Mouse (Mus musculus): ENCODE results near the gene Brox.
A peak's percentile ranks its signal among the peaks of the same experiment; 100 is the strongest.

Brox gene

DNA sequence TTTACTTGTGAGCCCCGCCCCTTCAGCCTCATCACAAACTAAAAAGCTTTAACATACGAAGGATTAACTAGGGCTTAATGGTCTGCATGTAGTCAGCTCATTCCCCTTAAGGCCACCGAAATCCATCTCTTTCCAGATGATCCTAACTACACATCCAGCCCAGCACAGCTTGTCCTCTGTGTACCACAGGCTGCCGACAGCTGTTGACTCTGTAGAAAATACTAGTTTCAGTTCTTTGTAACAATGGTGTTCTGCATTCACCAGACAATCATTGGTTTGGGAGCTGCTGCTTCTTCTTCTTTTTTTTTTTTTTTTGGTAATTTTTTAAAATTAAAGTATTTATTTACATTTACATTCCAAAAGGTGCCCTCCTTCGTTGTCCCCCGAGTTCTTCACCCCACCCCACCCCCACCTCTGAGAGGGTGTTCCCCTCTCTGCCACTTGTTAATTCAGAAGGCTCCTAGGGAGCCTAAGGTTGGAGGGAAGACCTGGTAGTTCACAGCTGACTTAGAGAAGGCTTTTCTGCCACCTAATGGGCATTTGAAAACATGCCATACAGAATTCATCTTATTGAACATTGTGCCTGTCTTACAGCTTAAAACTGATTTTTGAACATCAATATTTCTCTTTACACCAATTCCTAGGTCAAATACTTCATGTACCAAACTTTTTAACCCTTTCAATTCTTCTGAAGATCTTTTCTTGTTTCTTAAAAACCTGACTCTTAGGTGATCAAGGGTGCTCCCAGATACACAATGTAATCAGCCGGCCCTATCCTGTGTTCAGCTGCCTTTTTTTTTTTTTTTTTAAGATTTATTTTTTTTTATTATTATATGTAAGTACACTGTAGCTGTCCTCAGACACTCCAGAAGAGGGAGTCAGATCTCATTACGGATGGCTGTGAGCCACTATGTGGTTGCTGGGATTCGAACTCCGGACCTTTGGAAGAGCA lies 23.9 kb downstream of the Brox start:
- DNase-seq (ENCODE audit: low read depth, low spot score): peak; percentile 46

DNA sequence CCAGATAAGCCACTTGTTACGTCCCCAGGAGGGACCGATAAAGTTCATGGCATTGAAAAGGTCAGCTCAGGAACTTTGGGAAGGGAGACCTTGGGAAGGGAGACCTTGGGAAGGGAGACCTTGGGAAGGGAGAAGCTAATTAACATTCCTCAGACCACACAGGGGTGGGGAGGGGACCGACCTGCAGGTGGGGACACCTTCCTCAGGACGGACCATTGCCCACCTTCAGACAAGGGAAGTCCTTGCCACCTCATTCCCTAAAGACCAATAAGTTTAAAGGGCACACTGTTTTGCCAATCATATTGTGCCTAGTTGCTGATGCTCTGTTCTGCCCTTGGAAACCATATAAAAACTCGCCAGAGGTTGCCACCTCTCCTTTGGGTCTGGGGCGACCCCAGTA lies 29.4 kb downstream of the Brox start:
- no peak for DNase-seq (ENCODE audit: low read depth, low spot score)

DNA sequence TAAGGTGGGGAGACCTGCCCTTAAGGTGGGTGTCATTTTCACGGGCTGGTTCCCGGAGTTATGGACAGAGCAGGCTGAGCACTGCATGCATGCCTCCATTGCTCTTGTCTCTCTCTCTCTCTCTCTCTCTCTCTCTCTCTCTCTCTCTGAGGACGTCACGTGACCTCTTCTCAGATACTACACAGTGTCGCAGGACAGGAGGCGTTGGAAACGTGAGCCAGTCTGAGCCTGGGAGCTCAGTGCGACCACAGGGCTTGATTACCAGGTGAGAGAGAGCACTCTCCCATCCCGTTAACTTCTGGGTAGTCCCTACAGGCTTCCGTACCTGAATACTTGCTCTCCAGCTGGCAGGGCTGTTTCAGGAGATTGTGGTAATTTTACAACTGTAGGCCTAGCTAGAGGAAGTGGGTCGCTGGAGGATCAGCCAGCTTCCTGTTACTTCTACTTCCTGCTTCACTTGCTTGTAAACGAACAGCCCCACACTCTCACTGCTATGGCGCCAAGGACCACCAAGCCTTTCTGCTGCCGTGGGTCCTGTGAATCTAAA lies 31.1 kb downstream of the Brox start:
- no peak for DNase-seq (ENCODE audit: low read depth, low spot score)

DNA sequence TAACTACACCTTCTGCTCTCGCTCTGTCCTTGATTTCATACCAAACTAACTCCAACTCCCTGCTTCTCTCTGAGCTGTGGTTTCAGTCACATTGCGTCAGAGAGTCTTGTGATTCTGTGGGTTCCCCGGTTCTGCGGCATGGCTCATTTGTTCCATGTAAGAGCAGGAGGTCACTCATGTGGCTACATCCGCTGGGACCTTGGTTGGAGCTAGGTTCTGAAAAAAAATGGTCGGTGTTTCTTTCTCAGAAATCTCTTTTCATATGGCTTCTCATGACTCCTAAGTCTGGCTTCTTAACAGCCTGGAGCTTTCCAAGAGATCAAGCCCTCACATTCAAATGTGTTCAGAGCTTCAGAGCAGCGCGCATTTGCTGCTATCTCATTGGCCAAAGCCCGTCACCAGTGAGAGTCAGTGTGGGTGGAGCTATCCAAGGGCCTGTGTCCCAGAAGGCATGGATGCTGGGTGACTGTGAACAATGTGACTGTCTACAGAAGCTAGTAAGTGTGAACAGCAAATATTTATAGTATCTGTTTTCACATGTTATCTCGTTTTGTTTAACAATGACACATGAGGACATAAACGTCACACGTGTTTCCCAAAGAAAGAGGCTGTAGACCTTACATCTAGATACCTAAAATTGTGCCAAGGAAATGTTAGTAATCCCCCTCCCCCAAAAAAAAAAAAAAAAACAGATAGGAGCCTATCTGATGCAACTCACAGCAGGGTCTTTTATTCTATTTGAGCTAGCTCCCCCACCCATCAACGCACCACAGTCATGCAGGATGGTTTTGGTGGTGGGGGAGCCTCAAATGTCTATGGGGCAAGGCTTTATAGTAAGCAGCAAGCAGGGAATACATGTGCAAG lies 32.7 kb downstream of the Brox start:
- DNase-seq (ENCODE audit: low read depth, low spot score): peak; percentile 76

DNA sequence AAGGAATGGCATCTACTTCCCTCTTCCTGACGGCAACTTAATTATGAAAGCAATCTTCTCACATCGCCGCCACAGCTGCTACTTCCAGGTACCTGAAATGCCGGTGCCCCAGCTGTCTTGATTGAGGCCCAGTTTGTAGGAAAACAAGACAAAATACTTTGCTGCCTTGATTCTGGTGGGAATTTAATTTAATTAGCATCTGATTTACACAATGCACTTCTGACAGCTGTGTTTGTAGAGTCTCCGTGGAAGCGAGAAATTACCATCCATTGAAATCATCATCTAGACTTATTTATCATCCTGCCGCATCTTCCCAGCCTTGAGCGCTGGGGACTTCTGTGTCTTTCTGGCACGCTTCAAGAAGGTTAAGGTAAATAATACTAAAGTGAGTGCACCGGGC lies 44.5 kb downstream of the Brox start:
- no peak for DNase-seq (ENCODE audit: low read depth, low spot score)

DNA sequence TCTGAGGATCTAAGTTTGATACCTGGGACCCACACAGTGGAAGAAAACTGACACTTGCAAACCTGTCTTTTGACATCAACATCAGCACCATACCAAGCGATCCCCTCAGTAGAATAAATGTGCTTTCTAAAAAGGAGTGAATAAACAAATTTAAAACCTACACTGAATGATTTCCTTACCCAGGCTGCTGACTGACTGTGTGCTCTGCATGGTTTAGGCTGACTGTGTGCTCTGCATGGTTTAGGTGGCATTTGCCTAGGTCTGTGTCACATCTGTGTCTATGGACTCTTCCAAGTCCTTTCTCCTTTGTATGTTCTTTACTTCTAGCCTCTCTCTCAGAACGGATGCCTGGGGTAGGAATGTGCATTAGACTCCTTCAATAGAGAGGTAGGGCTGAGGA lies 45.3 kb downstream of the Brox start:
- no peak for DNase-seq (ENCODE audit: low read depth, low spot score)

DNA sequence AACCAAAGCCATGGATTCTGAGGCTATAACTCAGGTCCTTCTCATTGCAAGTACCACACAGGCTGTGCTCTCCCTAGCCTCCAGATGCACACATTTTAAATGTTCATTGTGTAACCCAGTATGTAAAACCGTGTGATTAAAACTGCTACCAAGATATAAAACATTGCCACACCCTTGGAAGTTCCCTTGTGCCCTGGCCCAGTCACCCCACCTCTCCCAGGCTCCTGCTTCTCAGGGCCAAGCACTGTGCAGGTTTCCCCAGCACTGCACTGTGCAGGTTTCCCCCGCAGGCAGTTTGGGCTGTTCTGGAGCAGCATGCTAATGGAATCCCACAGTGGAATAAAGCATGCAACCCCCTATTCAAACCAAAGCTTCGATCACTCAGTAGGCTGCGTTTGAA lies 46.5 kb downstream of the Brox start:
- no peak for DNase-seq (ENCODE audit: low read depth, low spot score)

DNA sequence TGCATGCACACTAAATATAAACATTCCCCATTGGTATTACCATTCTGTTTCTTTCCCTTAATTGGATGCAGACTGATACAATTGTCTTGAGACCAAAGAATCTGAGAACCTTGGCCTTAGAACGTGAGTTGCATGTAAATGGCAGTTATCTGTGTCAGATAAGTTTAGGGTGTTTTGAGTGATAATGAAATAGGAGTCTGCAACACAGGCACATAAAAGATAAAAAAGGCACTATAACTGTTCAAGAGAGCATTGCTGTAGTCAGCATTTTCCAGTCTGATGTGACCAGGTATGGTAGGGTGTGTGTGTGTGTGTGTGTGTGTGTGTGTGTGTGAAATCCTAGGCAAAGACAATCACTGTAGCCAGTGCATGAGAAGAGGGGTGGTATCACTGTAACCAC lies 48.9 kb downstream of the Brox start:
- no peak for DNase-seq (ENCODE audit: low read depth, low spot score)

DNA sequence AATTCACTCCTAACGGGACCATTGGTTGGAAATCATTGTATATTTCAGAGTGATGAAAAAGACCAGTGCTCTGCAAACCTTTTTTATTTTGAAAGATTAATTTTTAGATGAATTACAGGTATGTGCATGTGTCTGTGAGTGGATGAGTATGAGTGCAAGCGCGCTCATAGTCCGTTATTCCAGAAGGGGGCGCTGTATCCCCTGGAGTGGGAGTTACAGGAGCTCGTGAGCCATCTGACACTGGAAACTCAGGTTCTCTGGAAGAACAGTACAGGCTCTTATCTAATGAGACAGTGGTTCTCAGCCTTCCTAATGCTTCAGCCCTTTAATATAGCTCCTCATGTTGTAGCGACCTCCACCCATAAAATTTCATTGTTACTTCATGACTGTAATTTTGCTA lies 53.8 kb downstream of the Brox start:
- DNase-seq (ENCODE audit: low read depth, low spot score): peak; percentile 62

DNA sequence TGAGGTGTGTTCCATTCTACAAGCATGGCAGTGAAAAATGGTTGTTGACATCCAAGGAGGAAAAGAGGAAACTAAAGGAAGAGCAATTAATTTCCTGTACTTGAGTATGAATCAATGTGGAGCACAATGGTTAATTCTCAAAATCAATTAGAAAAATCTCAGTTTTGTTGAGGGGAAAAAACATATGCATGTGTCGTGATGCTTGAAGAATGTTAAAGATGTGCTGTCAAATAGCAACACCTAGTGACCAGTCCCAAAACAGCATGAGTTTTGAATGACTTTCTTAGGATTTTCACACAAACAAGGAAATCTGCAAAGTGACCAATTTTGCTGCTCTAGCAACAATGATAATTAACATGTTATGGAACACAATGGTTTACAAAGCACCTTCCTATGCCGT lies 59.2 kb downstream of the Brox start:
- no peak for DNase-seq (ENCODE audit: low read depth, low spot score)

DNA sequence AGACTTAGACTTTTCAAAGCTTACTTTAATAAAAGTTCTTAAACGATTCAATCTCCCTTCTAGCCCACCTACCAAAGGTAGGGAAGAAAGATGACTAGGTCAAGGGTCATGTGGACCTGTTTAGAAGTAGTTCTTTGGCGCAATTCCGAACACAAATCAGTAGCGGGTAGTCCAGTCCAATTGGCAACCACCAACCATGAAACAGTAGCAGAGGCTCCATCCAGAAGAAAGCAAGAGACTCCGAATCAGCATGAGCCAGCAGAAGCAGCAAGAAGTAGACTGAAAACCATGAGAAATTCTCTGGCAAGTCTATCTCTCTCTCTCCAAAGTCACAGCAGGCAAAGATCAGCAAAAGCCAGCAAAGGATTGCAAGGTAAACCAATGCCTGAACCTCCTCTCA lies 60.6 kb downstream of the Brox start:
- no peak for DNase-seq (ENCODE audit: low read depth, low spot score)

DNA sequence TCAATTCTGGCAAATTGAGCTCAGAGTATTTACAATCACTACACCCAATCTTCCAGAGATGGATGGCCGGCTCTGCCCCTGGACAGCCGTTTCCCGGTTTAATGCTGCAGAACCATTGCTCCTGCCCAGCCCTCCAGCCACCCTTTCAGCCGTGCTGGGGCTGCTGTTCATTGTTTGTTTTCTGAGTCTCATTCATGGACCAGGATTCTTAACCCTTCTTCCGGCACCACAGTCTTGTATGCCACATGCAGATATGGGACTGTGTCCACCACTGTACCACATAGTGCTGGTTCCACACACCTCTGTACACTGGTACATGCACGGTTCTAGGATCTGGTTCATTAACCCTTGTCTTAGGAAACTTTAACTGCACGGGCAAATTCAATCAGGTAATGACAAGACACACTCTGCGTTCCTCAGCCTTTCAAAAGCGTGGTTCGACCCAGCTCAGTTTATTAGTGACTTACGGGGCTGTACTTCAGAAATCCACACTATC lies 63.3 kb downstream of the Brox start:
- DNase-seq (ENCODE audit: low read depth, low spot score): no peak

DNA sequence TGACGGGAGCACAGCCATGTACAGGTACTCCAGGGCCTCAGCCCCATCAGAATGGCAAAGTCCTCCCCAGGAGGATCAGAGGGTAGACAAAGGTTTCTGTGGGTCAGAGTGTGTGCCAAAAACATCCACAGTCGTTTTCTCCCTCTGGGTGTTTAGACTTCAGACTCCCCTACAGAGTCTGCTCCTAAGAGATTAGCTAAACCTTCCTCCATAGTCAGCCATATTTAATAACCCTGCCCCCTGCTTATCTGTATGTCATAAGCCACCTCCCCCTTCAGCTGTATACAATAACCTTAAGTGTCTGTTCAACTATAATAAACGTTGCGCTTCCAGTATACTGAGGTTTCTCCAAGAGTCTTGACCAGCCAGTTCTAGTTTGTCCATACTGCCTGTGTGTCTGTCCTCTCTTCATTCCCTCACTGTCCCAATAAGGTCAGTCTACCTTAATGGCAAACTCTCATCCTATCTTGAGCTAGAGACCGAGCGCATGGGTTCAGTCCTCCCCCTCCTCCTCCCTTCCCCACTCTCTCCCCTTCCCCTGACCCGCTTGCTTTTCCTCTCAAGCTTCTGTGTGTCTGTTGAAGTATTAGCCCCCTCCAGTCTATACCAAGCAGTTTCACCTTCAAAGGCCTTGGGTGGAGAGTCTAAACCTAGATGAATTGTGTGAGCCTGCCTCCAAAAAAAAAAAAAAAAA lies 63.9 kb downstream of the Brox start:
- DNase-seq (ENCODE audit: low read depth, low spot score): no peak

DNA sequence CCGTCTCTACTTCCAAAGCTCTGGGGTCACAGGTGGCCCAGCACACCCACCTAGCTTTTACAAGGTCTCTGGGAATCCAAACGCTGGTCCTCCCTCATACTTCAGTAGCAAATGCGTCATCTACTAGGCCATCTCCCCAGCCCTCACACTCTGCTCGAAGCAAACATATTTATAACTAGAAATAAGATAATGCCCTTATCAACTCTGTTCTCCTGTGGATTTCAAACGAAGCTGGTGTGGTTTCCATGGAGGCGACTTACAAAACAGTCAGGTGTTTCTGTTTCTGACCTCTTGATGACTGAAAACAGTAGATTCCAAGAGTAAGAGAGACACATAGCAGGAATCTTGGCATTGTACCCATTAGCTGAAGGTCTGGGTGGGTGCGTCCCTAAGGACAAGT lies 69.6 kb downstream of the Brox start:
- no peak for DNase-seq (ENCODE audit: low read depth, low spot score)
